9 mouse cellular contexts compared by ENCODE assay signal in the genomic region with DNA sequence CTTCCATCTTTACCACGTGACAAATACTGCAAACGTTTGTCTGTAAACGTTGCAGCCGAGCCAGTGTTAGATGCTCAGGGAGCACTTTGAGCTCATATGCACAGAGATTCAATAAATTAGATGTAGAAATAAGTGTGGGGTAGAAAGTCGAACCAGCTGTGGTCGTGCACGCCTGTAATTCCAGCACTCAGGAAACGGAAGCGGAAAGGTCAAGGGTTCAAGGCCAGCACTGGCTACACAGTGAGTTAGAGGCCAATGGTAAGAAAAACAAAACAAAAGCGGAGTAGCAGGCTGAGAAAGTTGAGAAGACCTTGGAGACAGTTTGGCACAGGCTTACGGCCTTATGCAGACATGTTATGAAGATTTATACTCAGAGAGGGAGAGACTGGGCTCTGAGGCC.
A peak's percentile ranks its signal among the peaks of the same experiment; 100 is the strongest.
DNase-seq lines count a peak whose midpoint lies in the region; ATAC-seq and TF ChIP-seq lines count a peak whose summit lies in the region.
"Had no signal": no experiment of that assay in that cellular context is flagged by ENCODE, and none has a peak within 500 bp of the region (broad histone marks: within the 10 kb centered on the region; RNA-seq: fewer than 3 reads in every experiment).

No protein-coding gene starts in this region.

- ATAC-seq in intestine, embryonic 14.5 days (replicated peaks; ENCODE audit: low FRiP score, low TSS enrichment, low read depth) = peak; percentile 50
- ATAC-seq in intestine, postnatal 0 days = no peak
- peak; percentile 83 for ATAC-seq in kidney, postnatal 0 days (replicated peaks; ENCODE audit: low FRiP score, low read depth)

- WGBS in intestine, embryonic 14.5 days = 21% methylated on average over 11 of the region's 11 CpGs
- WGBS in intestine, postnatal 0 days = 40% methylated on average over 11 of the region's 11 CpGs
- WGBS in kidney, postnatal 0 days = 15% methylated on average over 11 of the region's 11 CpGs

- intact Hi-C loops in gastrocnemius, postnatal 36 days (cut with DNase I) = no loop called here

- no peak for TF ChIP-seq CTCF in intestine, postnatal 0 days (IDR thresholded peaks at IDR 0.05; ENCODE audit: low read depth)
- TF ChIP-seq CTCF in kidney, postnatal 0 days (IDR thresholded peaks at IDR 0.05; ENCODE audit: low read depth) = no peak

- no peak overlapping the region for H3K4me3 ChIP-seq in intestine, embryonic 14.5 days (ENCODE audit: low read depth, low read length)
- no peak overlapping the region for H3K4me3 ChIP-seq in intestine, postnatal 0 days (ENCODE audit: low read depth, low read length)
- no peak overlapping the region for H3K4me3 ChIP-seq in kidney, postnatal 0 days (replicated peaks; ENCODE audit: low read depth, low read length)

- H3K4me2 ChIP-seq in intestine, embryonic 14.5 days (ENCODE audit: low read length) = no peak overlapping the region
- H3K4me2 ChIP-seq in intestine, postnatal 0 days (replicated peaks; ENCODE audit: low read depth) = no peak overlapping the region
- no peak overlapping the region for H3K4me2 ChIP-seq in kidney, postnatal 0 days (ENCODE audit: low read length)

- no peaks in the 10 kb centered on the region for H3K9me3 ChIP-seq in intestine, embryonic 14.5 days (ENCODE audit: control insufficient read depth, low read length)
- no peaks in the 10 kb centered on the region for H3K9me3 ChIP-seq in intestine, postnatal 0 days (ENCODE audit: control insufficient read depth)
- H3K9me3 ChIP-seq in kidney, postnatal 0 days (replicated peaks; ENCODE audit: low read length) = no peaks in the 10 kb centered on the region

- no peaks in the 10 kb centered on the region for H3K27me3 ChIP-seq in intestine, embryonic 14.5 days (replicated peaks; ENCODE audit: control insufficient read depth, insufficient read depth, low read length)
- H3K27me3 ChIP-seq in intestine, postnatal 0 days (replicated peaks; ENCODE audit: control insufficient read depth, insufficient read depth, low read length) = no peaks in the 10 kb centered on the region
- H3K27me3 ChIP-seq in kidney, postnatal 0 days (ENCODE audit: insufficient read depth, low read length) = no peaks in the 10 kb centered on the region

- peak; percentile 61 for DNase-seq in intestine, embryonic 14.5 days (ENCODE audit: low spot score)
- peak; percentile 79 for DNase-seq in embryo, embryonic 10.5 days (ENCODE audit: low spot score)
- DNase-seq in kidney, postnatal 0 days (ENCODE audit: low spot score) = peak; percentile 93
- DNase-seq in mesoderm, embryonic 11.5 days (ENCODE audit: low read depth, low spot score) = peak; percentile 66
- DNase-seq in right cerebral cortex, postnatal 4 days = no peak
- DNase-seq in gastrocnemius, postnatal 36 days = no peak
- DNase-seq in thymus, postnatal 4 days = no peak
- DNase-seq: thymus, postnatal 36 days had no signal

- peaks cover 4% of the 10 kb centered on the region; the same call in 1 of the 2 replicates for H3K4me1 ChIP-seq in intestine, embryonic 14.5 days (replicated peaks; ENCODE audit: control insufficient read depth, insufficient read depth, low read length)
- 0 out of 2 replicates have a peak, but pooled peaks cover 6% of the 10 kb centered on the region for H3K4me1 ChIP-seq in intestine, postnatal 0 days (replicated peaks; ENCODE audit: control insufficient read depth, insufficient read depth, low read length)
- no peaks in the 10 kb centered on the region for H3K4me1 ChIP-seq in kidney, postnatal 0 days (replicated peaks; ENCODE audit: insufficient read depth, low read length)

- H3K27ac ChIP-seq in intestine, embryonic 14.5 days (ENCODE audit: low read depth) = peak overlapping the region; percentile 36; the same call in 1 of the 2 replicates
- H3K27ac ChIP-seq in intestine, postnatal 0 days (ENCODE audit: low read depth, low read length) = no peak overlapping the region
- H3K27ac ChIP-seq in kidney, postnatal 0 days = 0 out of 2 replicates have a peak overlapping the region, but pooled peaks have one; percentile 3

- no peaks in the 10 kb centered on the region for H3K36me3 ChIP-seq in intestine, embryonic 14.5 days (ENCODE audit: control insufficient read depth, insufficient read depth, low read length)
- H3K36me3 ChIP-seq in intestine, postnatal 0 days (ENCODE audit: control insufficient read depth, insufficient read depth) = no peaks in the 10 kb centered on the region
- H3K36me3 ChIP-seq in kidney, postnatal 0 days (ENCODE audit: insufficient read depth, low read length) = no peaks in the 10 kb centered on the region

- no peak overlapping the region for H3K9ac ChIP-seq in intestine, embryonic 14.5 days (ENCODE audit: low read length)
- no peak overlapping the region for H3K9ac ChIP-seq in intestine, postnatal 0 days (ENCODE audit: low read depth, low read length)
- no peak overlapping the region for H3K9ac ChIP-seq in kidney, postnatal 0 days (ENCODE audit: low read depth, low read length)

Comparison
In these comparisons a context has a peak if more than half of its experiments do, and no peak if none do; other contexts are left out.
1. DNase-seq: peak in intestine, embryonic 14.5 days (single experiment), embryo, embryonic 10.5 days (single experiment), kidney, postnatal 0 days (single experiment) and mesoderm, embryonic 11.5 days (single experiment); none in right cerebral cortex, postnatal 4 days (single experiment), gastrocnemius, postnatal 36 days (0 of 2) and thymus, postnatal 4 days (single experiment).